Mouse (Mus musculus) right cerebral cortex, postnatal 14 days (tissue): ENCODE results near the gene Phactr1.

ENCODE experiments used
- DNase-seq: peaks from one replicate; pipeline ENCODE4 v3.0.0; 2022

Gene Phactr1

GRCm38 (mm10) chr13:43144720-43145418, 464.4 kb downstream of the Phactr1 start:
- no peak for DNase-seq

DNA sequence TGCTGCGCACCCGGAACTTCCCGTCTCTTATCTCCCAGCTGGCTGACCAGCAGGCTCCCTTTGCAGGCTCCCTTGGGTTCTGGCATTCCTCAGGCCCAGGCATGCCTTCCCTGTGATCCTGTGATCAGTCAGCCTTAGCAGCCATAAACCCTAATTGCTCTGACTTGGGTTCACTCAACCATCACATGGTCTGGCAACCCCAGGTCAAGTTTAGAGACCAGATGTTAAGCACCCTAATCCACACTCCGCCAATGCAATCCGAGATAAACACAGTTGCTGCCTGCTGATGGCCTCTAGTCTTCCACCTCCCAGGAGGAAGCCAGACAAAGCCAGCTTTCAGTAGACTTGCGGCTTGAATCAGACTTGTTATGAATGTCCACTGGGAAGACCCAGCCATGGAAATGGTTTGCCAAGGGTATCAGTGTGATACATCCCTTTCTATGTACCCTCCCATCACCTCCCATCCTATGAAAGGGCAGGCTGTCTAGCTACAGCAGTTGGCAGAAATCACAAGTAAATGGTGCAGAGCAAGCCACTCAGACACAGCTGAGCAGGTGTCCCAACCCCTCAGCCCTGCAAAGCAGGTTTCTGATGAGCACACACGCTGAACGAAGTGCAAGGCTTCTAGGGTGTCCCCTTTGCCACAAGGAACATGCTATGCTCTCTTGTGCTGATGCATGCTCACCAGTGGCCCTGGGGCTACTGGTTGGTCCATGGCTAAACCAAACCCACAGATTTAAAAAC, 466.3 kb downstream of the Phactr1 start:
- DNase-seq: no peak

DNA sequence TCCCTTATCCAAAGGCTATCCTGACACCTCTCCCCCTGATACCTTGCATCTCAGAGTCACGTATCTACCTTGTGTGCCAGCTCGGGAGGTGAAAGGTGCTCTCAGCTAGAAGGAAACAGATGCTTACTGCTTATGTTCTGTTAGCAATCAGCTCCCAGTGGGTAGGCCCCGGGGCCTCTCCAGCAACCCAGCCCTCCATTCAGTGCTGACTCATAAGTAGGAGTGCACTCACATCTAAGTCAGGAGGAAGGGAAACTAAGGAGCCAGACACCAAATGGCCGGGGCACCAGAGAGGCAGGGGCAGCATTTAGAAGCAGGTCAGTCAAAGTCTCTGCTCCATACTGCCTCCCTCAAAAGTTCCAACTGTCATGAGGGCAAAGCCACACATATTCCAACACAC, 468.3 kb downstream of the Phactr1 start:
- no peak for DNase-seq

DNA sequence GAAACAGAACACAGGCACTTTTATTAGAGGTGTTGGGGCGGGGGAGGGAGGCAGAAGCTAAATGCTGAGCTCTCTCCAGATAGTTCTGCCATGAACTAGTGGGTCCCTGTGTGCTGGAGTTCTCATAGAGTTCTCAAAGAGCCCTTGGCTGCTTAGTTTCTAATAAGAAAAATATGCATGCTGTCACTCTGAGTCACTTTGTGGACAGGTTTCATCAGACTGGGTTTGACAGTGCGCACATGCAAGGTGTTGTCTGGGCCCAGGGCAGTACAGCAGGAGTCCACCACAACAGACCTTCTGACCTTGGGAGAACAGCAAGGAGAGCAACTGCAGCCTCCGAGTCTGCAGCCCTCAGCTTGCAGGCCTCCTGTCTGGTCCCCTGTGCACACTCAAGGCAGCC, 469.2 kb downstream of the Phactr1 start:
- DNase-seq: no peak

DNA sequence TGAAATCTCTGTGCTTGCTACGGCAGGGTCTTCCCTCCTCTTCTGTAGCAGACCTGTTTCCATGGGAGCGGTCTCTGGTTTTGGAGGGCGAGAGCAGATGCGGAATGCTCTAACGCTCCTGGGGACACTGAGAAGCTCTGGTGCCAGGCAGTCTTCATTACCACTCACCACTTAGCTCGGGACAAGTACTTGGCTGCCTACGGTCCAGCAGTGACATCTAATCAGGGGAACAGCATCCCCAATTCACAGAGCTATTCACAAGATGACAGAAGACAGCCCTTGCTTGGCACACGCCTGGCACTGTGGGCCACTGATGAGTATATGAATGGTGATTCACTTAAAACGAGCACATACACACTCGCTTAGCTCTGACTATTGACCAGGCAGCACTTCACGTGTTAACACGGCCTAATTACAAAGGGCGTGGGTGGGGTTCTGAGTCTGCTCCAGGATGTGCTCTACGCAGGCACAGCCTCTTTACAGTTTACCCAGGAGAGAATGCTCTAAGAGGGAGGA, 471.6 kb downstream of the Phactr1 start:
- DNase-seq: no peak

DNA sequence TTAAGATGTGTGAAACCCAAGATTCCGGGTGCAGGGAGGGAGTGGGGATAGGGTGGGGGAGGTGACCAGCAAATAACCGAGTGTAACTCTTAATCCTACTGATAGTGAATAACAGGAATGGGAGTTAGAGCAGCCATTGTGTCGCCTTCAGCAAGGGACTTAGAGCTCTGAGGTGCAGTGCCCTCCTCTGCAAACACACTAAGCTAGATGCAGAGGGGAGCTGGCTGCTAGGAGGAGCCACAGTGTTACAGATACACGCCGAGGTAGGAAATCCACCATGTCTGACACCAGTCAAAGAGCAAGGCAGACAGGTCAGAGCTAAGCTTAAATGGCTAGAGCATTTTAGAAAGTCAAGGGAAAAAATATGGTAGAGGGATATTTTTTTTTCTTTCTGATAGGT, 476.9 kb downstream of the Phactr1 start:
- no peak for DNase-seq

GRCm38 (mm10) chr13:43158281-43158680, 477.9 kb downstream of the Phactr1 start:
- no peak for DNase-seq

GRCm38 (mm10) chr13:43159429-43159828, 479.0 kb downstream of the Phactr1 start:
- no peak for DNase-seq

DNA sequence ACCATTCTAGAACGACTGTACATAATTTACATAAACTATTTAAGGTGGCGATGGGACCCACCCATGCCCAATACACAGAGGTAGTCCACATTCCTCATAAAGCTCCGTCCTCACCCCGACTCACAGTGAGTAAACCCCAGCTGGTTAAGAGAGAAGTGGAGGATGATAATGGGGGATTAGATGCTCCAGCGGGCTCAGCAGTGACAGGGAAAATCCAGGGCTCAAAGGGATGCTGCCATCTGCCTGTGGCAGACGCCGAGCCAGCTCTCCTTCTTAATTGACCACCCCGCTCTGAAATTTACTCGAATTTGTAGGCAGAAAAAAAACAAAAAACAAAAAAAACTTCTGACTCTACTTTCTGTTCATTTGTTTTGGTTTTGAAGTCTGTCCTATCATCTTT, 487.3 kb downstream of the Phactr1 start:
- no peak for DNase-seq

DNA sequence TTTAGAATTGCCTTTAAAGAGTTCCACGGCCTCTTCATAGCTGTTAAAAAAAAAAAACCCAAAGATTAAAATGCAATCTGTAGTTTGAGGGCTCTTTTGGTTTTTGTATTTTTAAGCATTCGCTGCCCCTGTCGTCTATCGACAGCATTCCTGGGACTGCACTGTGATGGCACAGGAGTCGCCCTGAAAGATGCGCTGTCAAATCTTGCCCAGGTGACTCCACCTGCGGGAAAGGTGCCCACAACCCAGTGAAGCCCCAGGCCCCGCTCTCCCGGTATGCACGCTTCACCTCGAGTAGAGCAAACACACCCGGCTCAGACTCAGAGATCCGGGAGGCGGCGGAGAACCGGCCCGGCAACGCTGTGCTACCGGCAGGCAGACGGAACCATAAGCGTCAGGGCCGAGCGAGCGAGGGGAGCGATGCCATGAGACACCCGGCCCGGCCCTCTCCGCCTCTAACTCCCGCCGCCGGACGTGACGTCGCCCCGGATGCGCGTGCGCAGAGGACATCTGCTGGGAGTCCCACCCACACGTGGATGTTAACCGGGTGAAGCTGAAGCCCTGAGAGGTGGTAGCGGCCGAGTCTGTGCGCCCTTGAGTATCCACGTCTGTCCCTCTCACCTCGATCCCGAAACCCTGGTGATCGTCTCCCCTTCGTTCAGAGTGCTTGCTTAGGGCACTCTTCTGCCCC, 490.7 kb downstream of the Phactr1 start, which contains the start of gene Tbc1d7:
Gene Tbc1d7, minus strand, starts transcription at position 482 of the 691 bp plus-strand sequence.
- peak; percentile 99 for DNase-seq

DNA sequence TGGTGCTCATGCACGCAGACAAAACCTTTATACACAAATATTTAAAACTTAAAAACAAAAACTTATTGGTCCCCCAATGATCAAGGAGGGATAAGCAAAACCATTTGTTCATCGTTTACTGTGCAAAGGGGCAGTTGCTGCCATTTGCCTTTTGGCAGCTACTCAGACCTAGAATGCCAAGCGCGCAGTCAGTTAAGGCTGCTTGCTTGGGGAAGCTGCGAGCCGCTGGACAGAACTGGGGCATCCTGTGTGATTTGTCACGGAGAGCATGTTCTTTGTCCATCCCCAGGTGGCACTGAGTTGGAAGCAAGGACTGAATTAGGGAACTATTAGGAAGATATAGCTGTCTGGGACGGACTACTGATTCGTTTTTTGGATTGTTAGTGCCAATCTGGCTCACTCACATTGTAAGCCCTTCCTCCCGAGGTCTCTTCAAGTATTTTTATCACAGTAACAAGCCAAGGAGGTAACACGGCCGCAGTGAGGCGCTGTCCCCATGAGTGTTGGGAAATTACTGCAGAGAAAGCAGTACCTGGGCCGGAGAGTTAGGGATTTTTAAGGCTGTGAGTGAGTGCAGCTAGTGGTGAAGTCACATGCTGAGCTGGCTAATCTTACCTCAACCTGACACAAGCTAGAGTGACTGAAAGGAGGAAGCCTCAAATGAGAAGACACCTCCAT, 491.8 kb downstream of the Phactr1 start:
- DNase-seq: peak; percentile 52

DNA sequence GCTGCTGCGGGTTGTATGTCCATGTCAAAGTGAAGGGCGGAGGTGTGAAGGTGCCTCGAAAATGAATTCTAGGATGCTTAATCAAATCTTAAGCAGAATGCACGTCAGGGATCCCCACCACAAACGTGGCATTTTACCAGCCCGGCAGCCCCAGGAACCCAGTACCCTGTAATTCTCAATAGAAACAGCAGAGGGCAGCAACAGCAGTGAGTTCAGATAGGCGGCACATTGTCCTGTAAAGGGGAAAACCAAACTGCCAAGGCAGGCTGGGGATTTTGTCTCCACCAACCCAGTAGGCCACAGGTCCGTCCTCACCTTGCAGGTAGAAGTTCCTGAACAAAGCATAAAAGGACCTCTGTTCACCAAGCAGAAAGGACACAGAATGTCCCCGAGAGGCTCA, 492.8 kb downstream of the Phactr1 start:
- DNase-seq: peak; percentile 73

DNA sequence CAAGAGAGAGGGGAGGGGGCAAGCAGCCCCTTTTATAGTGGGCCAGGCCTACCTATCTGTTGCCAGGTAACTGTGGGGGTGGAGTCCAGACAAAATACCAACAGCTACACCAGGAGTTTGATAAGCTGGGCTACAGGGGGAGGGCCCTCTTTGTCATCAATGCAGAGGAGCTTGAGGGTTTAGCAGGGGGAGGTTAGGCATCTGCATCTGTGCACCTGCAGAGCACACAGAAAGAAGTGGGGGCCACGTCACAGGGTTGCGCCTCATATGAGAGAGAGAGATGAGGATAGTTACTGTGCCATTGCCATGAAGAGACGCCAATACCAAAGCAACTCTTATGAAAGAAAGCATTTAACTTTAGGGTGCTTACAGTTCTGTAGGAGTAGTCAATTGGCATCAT, 496.3 kb downstream of the Phactr1 start:
- DNase-seq: no peak

DNA sequence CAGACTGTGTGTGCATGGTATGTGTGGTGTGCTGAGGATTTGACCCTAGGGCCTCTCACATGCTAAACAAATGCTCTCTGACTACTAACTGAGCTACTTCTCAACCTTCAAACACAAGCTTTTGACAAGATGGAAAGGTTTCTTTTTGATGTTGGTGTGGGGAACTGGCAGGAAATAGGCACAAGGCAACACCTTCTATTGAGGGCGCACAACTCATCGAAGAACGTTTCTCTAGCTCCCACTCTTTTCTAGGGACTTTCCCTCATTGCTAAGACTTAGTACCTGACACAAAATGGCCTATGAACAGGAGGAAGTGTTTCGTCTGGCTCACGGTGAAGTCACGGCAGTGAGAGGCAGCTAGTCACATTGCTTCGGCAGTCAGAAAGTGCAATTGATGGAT, 496.9 kb downstream of the Phactr1 start:
- DNase-seq: no peak

GRCm38 (mm10) chr13:43181104-43181503, 500.7 kb downstream of the Phactr1 start:
- no peak for DNase-seq

DNA sequence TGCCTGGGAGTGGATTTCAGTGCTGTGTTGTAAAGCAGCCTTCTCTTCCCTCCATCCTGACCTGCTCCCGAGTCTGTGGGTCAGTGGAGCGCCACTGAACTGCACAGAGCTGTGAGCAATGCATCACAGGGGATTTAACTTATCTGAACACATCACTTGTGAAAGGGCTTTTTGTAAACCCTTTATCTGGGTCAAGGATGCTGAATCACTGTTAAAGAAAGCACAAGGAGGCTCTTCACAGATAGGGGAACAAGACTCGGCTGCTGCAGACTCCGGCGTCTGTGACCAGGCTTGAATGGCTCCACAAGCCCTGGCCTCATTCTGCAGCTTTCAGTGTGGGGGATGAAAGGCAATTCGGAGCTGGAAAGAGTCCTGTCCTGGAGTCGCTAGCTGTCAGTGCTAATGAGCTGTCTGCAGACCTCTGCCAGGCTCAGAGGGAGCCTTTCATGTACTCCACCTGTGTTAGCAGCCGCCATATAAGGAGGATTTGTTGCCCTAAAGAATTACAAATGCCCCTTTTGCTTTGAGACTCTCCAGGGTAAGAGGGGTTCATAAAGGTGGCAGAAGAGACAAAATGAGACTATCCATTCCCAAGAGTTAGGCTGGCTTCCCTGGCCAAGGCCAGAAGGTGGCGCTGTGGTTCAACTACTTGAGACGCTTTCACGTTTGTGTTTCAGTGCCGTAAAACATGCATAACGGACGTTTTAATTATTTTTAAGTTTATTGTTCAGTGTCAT, 502.2 kb downstream of the Phactr1 start:
- DNase-seq: peak; percentile 90

DNA sequence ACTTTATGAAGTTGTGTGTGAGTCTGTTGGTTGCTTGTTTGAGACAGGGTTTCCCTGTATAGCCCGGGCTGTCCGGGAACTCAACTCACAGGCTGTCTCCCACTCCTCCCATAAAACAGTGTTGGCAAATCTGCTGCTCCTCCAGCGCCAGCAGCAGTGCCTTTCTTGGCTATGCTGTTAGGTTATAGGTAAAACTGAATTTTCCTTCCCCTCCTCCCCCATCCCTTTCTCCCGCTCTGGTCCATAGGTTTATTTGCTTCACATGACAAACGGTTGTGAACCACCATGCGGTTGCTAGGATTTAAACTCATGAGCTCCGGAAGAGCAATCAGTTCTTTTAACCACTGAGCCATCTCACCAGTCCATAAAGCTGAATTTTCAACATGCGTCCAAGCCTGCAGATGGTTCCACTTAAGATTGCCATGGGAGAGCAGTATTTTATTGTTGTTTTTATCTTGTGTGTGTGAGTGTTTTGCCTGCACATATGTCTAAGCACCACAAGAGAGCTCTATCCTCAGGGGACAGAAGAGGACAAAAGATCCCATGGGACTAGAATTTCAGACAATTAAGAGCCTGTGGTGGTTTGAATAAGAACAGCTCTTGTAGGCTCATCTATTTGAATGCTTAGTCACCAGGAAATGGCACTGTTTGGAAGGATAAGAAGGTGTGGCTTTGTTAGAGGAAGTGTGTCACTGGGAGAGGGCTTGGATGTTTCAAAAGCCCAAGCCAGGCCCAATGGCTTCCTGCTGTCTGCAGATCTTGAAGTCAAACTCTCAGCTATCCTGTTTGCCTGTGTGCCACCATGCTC, 503.0 kb downstream of the Phactr1 start:
- DNase-seq: no peak

GRCm38 (mm10) chr13:43187736-43188135, 507.3 kb downstream of the Phactr1 start:
- DNase-seq: no peak
